Mouse (Mus musculus) spleen, postnatal 4 days (tissue): Measurements from ENCODE around the gene Cdc37l1.
A peak's percentile ranks its signal among the peaks of the same experiment; 100 is the strongest.
"Not testable (repeated sequence)": the region's sequence is repeated elsewhere in the genome, so short reads cannot be mapped to it uniquely, and the experiment has no call there.

ENCODE experiments used
- DNase-seq, 2 experiments: peaks; one replicate each; pipeline ENCODE4 v3.0.0; 2022; ENCODE audit warnings: low spot score in 2 of 2

The Cdc37l1 gene

GRCm38 (mm10) chr19:28990194-28990589 is at the start of gene Cdc37l1:
Gene Cdc37l1, plus strand, starts transcription at chr19:28990352.
- DNase-seq: peak; percentile 98 to 99

- DNase-seq: no peak
Observed at GRCm38 (mm10) chr19:28941271-28941670, 48.9 kb upstream of the Cdc37l1 start.

GRCm38 (mm10) chr19:28946782-28947181 is 43.4 kb upstream of the Cdc37l1 start:
- DNase-seq: no peak

GRCm38 (mm10) chr19:28947311-28947710 is 42.8 kb upstream of the Cdc37l1 start:
- DNase-seq: no peak

DNA sequence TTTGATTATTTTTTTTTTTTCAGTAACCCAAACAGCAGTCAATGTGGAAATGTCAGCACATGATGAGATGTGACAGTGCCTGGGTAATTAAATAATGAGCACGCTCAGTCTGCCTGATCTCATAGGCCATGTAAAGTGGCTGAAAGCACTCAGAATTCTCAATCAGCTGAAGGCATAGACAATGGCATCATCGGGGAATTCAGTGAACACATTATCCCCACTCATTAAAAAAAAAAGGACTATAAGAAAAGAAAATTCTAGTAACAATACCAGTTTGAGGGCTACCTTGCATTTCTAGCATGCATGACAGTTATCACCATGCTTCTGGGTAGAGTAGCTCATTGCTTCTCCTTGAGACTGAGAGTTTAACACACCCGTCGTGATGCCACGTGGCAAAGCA is 38.9 kb upstream of the Cdc37l1 start:
- DNase-seq: no peak

DNA sequence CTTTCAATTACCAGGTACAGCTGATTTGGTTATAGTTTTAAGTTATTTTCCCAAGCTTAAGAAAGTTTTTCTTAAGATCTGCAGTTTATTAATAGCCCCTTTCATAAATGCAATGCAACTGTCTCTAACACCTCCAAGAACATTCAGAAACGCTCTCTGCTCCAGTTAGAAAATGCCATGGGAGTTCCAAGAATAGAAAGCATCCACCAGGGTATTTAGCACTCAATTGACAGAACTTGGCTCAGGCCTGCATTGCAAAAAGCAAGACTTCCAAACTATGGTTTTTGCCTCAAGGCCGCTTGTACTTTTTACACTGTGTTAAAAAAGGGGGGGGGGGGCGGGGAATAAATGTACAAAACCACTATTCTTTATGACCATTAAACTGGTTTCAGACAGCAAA is 27.0 kb upstream of the Cdc37l1 start:
- DNase-seq: no peak

DNA sequence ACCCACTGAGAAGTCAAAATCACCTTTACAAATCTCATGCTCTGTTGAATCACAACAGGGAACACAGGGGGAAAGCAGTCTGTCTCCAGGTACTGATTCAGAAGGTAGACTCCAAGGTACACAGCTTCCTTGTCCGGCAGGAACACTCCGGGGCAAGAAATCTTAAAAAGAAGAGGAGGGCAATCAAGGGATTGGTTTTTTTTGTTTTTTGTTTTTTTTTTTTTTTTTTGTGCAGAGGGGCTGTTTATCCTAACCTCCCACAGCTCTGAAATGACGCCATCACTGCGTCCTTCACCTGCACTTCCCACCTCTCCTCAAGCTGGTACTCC is 26.7 kb upstream of the Cdc37l1 start:
- DNase-seq: no peak

- peak; percentile 69 to 83 for DNase-seq
Observed at GRCm38 (mm10) chr19:28963842-28964551, 26.2 kb upstream of the Cdc37l1 start, which contains the start of gene Plpp6. Gene Plpp6, plus strand, starts transcription at chr19:28963953.

DNA sequence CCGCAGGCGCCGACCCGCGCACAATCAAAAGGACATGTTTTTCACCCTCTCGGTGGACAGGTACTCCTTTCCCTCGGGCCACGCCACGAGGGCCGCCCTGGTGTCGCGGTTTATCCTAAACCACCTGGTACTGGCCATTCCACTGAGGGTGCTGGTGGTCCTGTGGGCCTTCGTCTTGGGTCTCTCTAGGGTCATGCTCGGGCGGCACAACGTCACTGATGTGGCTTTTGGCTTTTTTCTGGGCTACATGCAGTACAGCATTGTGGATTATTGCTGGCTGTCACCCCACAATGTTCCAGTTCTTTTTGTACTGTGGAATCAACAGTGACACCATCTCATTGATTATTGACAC is 25.6 kb upstream of the Cdc37l1 start:
- no peak for DNase-seq

- DNase-seq: no peak
Observed at GRCm38 (mm10) chr19:28967652-28968051, 22.5 kb upstream of the Cdc37l1 start, which contains the start of gene 4430402I18Rik. Gene 4430402I18Rik, minus strand, starts transcription at chr19:28967800.

DNA sequence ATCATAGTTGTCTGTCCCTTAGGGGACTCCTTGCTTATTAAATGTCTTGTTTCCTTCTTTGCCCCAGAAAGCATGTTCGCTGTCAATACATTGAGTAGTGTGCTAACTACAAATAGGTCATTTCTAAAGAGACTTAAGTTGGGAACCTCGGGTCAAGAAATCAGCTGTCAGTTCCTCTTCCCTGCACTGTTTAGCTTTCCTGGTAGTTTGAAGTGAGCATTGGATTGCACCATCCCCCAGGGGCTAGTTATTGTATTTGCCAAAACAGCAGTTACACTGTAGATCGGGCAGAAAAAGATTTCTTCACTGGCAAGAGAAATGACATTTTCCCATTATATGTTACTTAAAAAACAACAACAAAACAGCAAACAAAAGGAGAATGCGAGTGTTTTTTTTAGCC is 22.0 kb upstream of the Cdc37l1 start:
- DNase-seq: no peak

DNA sequence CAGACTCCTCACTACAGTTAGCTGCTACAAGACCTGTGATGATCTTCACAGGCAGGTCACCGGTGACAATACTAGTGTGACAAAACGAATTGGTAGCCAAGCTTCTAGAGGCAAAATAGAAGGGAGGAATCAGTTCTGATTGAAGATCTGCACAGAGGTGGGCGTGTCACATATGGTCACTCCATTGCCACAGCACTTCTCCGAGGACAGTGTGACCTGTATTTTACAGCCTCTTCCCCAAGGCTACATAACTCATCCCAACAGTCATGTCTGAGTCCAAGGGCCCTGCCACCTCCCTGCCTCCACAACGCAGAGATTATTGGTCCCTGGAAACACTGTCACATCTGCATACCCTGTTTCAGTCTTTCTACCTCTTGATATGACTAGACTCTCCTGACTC is 20.9 kb upstream of the Cdc37l1 start:
- DNase-seq: no peak

DNA sequence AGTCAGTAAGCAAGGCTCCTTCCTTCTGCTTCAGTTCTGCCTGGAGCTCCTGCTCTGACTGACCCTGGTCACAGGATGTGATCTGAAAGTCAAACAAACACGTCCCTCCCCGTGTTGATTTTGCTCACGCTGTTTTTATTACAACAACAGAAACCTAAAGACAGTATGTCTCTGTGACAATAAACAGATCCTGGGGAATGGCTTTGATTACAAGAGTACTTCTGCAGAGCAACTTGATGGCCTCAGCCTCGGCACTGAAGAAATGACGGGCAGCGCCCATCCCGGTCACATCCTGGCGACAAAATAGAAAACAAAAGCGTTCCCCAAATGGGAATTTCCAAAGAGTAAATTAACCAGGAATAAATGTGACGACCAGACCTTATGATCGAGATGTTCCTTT is 19.9 kb upstream of the Cdc37l1 start:
- DNase-seq: no peak

GRCm38 (mm10) chr19:28974862-28975611 is 15.1 kb upstream of the Cdc37l1 start:
- DNase-seq: peak; percentile 70 to 89

- DNase-seq: no peak
Observed at GRCm38 (mm10) chr19:28982617-28983016, 7.5 kb upstream of the Cdc37l1 start.

DNA sequence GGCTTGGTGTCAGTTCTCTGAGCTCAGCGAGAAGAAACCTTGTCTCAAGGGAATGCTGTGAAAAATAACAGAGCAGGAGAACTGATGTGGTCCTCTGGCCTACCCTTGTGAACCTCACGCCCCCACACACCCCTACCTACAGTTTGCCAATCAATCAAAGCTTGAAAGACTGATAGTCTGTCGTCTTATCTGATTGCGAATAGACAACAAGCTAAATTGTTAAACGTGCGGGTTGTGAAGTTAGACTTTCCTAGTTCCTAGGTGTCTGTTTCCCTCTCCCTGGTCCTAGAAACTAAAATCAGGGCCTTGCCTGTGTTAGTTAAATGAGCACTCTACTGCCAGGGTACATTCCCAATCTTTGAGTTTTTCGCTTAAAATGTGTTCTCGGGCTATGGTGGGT is 637 bp upstream of the Cdc37l1 start:
- no peak for DNase-seq

DNA sequence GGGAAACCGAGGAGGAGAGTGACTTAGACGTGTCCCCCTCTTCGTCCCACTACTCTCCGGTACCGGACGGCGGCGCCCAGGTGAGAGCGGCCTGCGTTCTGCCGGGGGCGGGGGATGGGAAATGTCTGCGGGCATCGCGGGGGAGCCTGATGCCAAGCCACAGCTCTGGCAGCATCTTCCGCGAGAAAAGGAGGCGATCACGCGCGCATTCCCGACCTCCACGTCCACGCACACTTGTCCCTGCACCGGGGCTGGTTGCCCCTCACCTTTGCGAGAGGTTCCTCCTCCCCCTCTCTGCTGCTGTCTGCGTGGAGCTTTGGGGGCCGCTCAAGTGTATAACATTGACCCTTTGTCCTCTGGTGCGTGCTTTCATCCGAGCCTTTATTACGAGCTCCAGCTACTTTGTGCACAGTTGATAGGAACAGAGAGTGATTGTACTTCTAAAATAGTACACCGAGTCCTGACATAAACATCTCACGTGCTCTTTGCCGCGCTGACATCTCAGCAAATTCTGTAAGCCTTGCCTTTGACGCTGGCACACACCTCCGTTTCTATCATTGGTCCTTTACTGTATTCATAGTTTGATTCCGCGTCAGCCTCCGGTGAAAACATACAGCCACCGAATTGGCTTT is 554 bp downstream of the Cdc37l1 start:
- DNase-seq: no peak

DNA sequence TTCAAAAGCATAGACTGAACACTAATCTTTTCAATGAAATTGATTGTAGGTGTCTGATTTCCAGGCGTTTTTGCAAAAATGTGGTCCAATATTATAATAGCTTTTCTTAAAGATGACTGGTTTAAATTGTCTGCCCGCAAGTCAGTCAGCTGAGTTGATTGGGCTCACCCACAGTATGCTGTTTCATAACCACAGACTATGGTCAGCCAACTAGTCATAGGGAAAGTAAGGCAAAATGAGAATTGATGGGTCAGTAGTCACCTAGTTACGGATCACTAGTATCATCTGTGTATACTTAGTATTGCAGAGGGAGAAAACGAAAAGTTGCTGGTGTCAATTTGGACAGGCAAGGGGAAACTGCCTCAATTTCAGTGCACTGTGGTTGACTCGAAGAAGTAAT is 1.2 kb downstream of the Cdc37l1 start:
- no peak for DNase-seq

DNA sequence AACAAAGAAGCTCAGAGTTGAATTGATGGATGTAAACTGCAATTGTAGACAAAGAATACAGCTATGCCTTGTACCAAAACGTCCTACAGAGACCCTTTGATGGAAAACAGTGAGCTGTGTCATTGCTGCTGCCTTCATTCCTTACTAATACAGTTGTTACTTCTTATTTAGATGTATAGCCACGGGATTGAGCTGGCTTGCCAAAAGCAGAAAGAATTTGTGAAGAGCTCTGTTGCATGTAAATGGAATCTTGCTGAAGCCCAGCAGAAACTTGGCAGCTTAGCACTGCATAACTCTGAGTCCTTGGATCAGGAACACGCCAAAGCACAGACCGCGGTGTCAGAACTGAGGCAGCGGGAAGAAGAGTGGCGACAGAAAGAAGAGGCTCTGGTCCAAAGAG is 4.7 kb downstream of the Cdc37l1 start:
- DNase-seq: no peak

GRCm38 (mm10) chr19:28995366-28995765 is 5.2 kb downstream of the Cdc37l1 start:
- no peak for DNase-seq

GRCm38 (mm10) chr19:28997976-28998630 is 8.0 kb downstream of the Cdc37l1 start:
- no peak for DNase-seq

GRCm38 (mm10) chr19:29000321-29000720 is 10.2 kb downstream of the Cdc37l1 start:
- DNase-seq: not testable (repeated sequence)
